Mouse (Mus musculus) C2C12 (cell line): ENCODE measurements around the gene Atg10.

Experiments used
- CEBPB ChIP-seq: IDR thresholded peaks from one replicate; pipeline ENCODE4 v1.6.1; 2011; ENCODE audit warnings: low read depth, mild to moderate bottlenecking, control low read depth, moderate library complexity
- CTCF ChIP-seq: IDR thresholded peaks from one replicate; pipeline ENCODE4 v1.5.1; 2011; ENCODE audit not compliant: control insufficient read depth, insufficient read depth, insufficient read length
- FOSL1 ChIP-seq: IDR thresholded peaks from one replicate; pipeline ENCODE4 v1.8.0; 2011; ENCODE audit warnings: mild to moderate bottlenecking, low read length; ENCODE audit not compliant: poor library complexity, insufficient read depth, severe bottlenecking
- MAX ChIP-seq: IDR thresholded peaks from one replicate; pipeline ENCODE4 v1.6.1; 2011; ENCODE audit warnings: mild to moderate bottlenecking, control low read depth
- MYOD1 ChIP-seq: IDR thresholded peaks from one replicate; pipeline ENCODE4 v1.6.1; 2011; ENCODE audit warnings: low read depth; ENCODE audit not compliant: control insufficient read depth, insufficient read length
- MYOG ChIP-seq: IDR thresholded peaks from one replicate; pipeline ENCODE4 v1.6.1; 2011; ENCODE audit not compliant: control insufficient read depth, insufficient read length; ENCODE audit errors: extremely low read depth
- USF1 ChIP-seq: IDR thresholded peaks from one replicate; pipeline ENCODE4 v1.6.1; 2011; ENCODE audit warnings: low read depth, mild to moderate bottlenecking, control low read depth, moderate library complexity

DNA sequence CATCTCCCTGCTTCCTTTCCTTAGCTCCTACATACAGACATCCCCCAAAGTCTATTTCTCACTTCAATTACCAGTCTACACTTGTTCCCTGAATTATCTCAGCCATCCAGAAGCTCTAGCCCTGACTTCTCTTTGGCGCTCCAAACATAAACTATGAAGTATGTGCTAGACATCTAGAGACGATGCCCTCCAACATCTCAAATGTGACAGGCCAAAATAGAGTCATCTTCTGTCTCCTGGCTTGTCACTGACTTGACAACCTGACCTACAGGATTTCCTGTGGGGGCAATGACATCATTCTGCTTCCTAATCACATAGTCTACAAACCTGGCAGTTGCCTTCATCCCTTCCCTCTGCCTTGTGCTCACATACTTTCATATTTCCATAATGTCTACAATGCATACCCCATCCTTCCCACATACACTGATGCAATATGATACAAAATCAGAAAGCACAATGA, 132.0 kb downstream of the Atg10 start:
- TF ChIP-seq CTCF = no peak
- TF ChIP-seq MAX = no peak
- no peak for TF ChIP-seq CEBPB
- TF ChIP-seq FOSL1 = no peak
- no peak for TF ChIP-seq MYOG
- no peak for TF ChIP-seq USF1
- no peak for TF ChIP-seq MYOD1
